In the genomic region with DNA sequence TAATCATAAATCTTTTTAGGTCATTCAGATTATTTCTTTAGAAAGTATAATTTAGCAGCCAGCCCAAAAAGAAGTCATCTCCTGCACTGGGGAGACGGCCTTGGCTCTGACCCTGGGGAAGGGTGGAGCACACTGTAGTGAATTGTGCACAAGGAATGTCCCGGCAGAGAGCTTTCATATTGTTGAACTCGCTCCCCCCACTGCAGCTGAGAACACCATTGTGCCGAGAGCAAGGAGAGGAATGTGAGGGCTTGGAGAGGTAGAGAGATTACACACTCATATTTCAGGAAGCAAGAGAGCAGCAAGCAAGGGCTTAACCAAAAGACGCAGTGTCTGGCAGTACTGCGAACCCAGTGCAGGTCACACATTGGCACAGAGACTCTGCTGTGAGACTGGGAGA, we compare ENCODE assay signal across 8 mouse cellular contexts.
A peak's percentile ranks its signal among the peaks of the same experiment; 100 is the strongest.
DNase-seq lines count a peak whose midpoint lies in the region; ATAC-seq lines count a peak whose summit lies in the region.

No protein-coding gene starts in this region.

- no peak overlapping the region for H3K4me3 ChIP-seq in forebrain, embryonic 11.5 days (ENCODE audit: low read depth, low read length)
- no peak overlapping the region for H3K4me3 ChIP-seq in hindbrain, embryonic 14.5 days (replicated peaks; ENCODE audit: low read length)

- no peak overlapping the region for H3K4me2 ChIP-seq in forebrain, embryonic 11.5 days (ENCODE audit: low read depth, low read length, severe bottlenecking)
- no peak overlapping the region for H3K4me2 ChIP-seq in hindbrain, embryonic 14.5 days (replicated peaks)

- H3K4me1 ChIP-seq in forebrain, embryonic 11.5 days (replicated peaks; ENCODE audit: control insufficient read depth, insufficient read depth, low read length): peaks cover 17% of the 10 kb centered on the region
- H3K4me1 ChIP-seq in hindbrain, embryonic 14.5 days (replicated peaks; ENCODE audit: control insufficient read depth, insufficient read depth, low read length): peaks cover 18% of the 10 kb centered on the region

- ATAC-seq in forebrain, embryonic 11.5 days (replicated peaks; ENCODE audit: low FRiP score): peak; percentile 54; the same call in 1 of the 2 replicates
- no peak for ATAC-seq in hindbrain, embryonic 14.5 days (ENCODE audit: low FRiP score)
- ATAC-seq in megakaryocyte-erythroid progenitor cell, adult 5-6 weeks (replicated peaks; ENCODE audit: low FRiP score, low TSS enrichment, poor library complexity, severe bottlenecking): no peak

- no peaks in the 10 kb centered on the region; the same call in 1 of the 2 replicates for H3K27me3 ChIP-seq in forebrain, embryonic 11.5 days (ENCODE audit: control insufficient read depth, insufficient read depth, low read length)
- H3K27me3 ChIP-seq in hindbrain, embryonic 14.5 days (ENCODE audit: control insufficient read depth, insufficient read depth, low read length): no peaks in the 10 kb centered on the region

- peak overlapping the region; percentile 32; the same call in 1 of the 2 replicates for H3K9ac ChIP-seq in forebrain, embryonic 11.5 days (ENCODE audit: low read length)
- no peak overlapping the region for H3K9ac ChIP-seq in hindbrain, embryonic 14.5 days

- peak; percentile 98 for DNase-seq in heart, adult 11 months
- DNase-seq in heart, postnatal 25 days (ENCODE audit: low spot score): no peak
- DNase-seq in forebrain, embryonic 11.5 days (ENCODE audit: low spot score): no peak
- DNase-seq in hindbrain, embryonic 14.5 days (ENCODE audit: low spot score): no peak
- peak; percentile 75 for DNase-seq in lung, postnatal 10 days
- no peak for DNase-seq in left cerebral cortex, postnatal 14 days (ENCODE audit: low spot score in 2 of 2)
- DNase-seq in layer of hippocampus, postnatal 10 days (ENCODE audit: low spot score in 2 of 2): no peak

- H3K36me3 ChIP-seq in forebrain, embryonic 11.5 days (ENCODE audit: control insufficient read depth, insufficient read depth, low read length): no peaks in the 10 kb centered on the region
- no peaks in the 10 kb centered on the region for H3K36me3 ChIP-seq in hindbrain, embryonic 14.5 days (replicated peaks; ENCODE audit: control insufficient read depth, insufficient read depth)

- peak overlapping the region; percentile 57; the same call in 1 of the 2 replicates for H3K27ac ChIP-seq in forebrain, embryonic 11.5 days (ENCODE audit: low read depth, low read length)
- H3K27ac ChIP-seq in hindbrain, embryonic 14.5 days: peak overlapping the region; percentile 47; the same call in 1 of the 2 replicates

- intact Hi-C loops in heart, postnatal 25 days (cut with DNase I): no loop called here
- intact Hi-C loops in left cerebral cortex, postnatal 14 days (cut with DNase I): no loop called here

- WGBS in forebrain, embryonic 11.5 days: 18% methylated on average over 6 of the region's 6 CpGs
- 22% methylated on average over 6 of the region's 6 CpGs for WGBS in hindbrain, embryonic 14.5 days

- H3K9me3 ChIP-seq in forebrain, embryonic 11.5 days (ENCODE audit: control insufficient read depth, low read length): peaks cover 5% of the 10 kb centered on the region; the same call in 1 of the 2 replicates
- H3K9me3 ChIP-seq in hindbrain, embryonic 14.5 days (ENCODE audit: control insufficient read depth, low read length): no peaks in the 10 kb centered on the region

Comparison
In these comparisons a context has a peak if more than half of its experiments do, and no peak if none do; other contexts are left out.
1. DNase-seq: peak in heart, adult 11 months (single experiment) and lung, postnatal 10 days (single experiment); none in heart, postnatal 25 days (single experiment), forebrain, embryonic 11.5 days (single experiment), hindbrain, embryonic 14.5 days (single experiment), left cerebral cortex, postnatal 14 days (0 of 2) and layer of hippocampus, postnatal 10 days (0 of 2).